Mouse (Mus musculus) cortical plate, adult 2 months (tissue): ENCODE results near the gene Ankrd24. TPM values are rescaled to one million over a fixed set of nuclear protein-coding genes. Genes with fewer than 3 reads are reported as not detected.
"Not testable (repeated sequence)": the region's sequence is repeated elsewhere in the genome, so short reads cannot be mapped to it uniquely, and the experiment has no call there.

Source experiments
- H3K27ac ChIP-seq: fragments of 200-500 bp; 2 replicates; pipeline ENCODE4 v1.5.1; 2012; ENCODE audit warnings: low read length, control low read depth, inconsistent platforms; ENCODE audit not compliant: insufficient read depth
- H3K4me1 ChIP-seq: fragments of 200-500 bp; 2 replicates; pipeline ENCODE4 v1.6.1; 2011; ENCODE audit warnings: low read length; ENCODE audit not compliant: control insufficient read depth, insufficient read depth
- H3K4me3 ChIP-seq: fragments of 200-500 bp; 2 replicates; pipeline ENCODE4 v1.5.1; 2011; ENCODE audit warnings: mild to moderate bottlenecking, low read length, control low read depth; ENCODE audit not compliant: insufficient read depth
- CTCF ChIP-seq: fragments of 200-500 bp; IDR thresholded peaks from 2 replicates; pipeline ENCODE4 v1.5.1; 2011; ENCODE audit warnings: mild to moderate bottlenecking, control low read depth, low read length; ENCODE audit not compliant: insufficient read depth; ENCODE audit errors: extremely low read depth
- POLR2A ChIP-seq: fragments of 200-500 bp; IDR thresholded peaks from 2 replicates; pipeline ENCODE4 v1.6.1; 2011; ENCODE audit warnings: mild to moderate bottlenecking, low read length, control low read depth; ENCODE audit not compliant: insufficient read depth; ENCODE audit errors: extremely low read depth
- polyA plus RNA-seq: library from polyadenylated mRNA; depleted of rRNA; stranded (reverse); fragments of >200 nt; gene quantifications from 2 replicates; pipeline ENCODE4 v1.2.3, GENCODE M21; 2012; rRNA removed

Gene Ankrd24
- polyA plus RNA-seq, 1 experiment = 144 TPM

- Histone ChIP-seq H3K27ac (no peak overlapping the region), H3K4me3 (no peak overlapping the region), H3K4me1 (no peaks in the 10 kb centered on the region)
- no peak for TF ChIP-seq CTCF
- TF ChIP-seq POLR2A = no peak
Observed at GRCm38 (mm10) chr10:81656174-81656573, 27.8 kb downstream of the Ankrd24 start.

- not testable (repeated sequence) for H3K27ac ChIP-seq, H3K4me3 ChIP-seq, H3K4me1 ChIP-seq
Observed at GRCm38 (mm10) chr10:81687114-81687513, 58.8 kb downstream of the Ankrd24 start.

Other genes with a start within 250 kb of the Ankrd24 start
- 106 and 108 TPM in 2 replicates for gene Dohh, start 244.1 kb upstream of the Ankrd24 start, polyA plus RNA-seq
- 5.8 and 5.9 TPM in 2 replicates for gene Gm48551, start 244.1 kb upstream of the Ankrd24 start, polyA plus RNA-seq
- 6.8 and 7.8 TPM in 2 replicates for gene Gm48552, start 239.5 kb upstream of the Ankrd24 start, polyA plus RNA-seq
- gene Smim24, start 235.5 kb upstream of the Ankrd24 start, polyA plus RNA-seq = 2.5 and 3.0 TPM in 2 replicates
- gene Nfic, start 172.9 kb upstream of the Ankrd24 start, polyA plus RNA-seq = 52.2 and 54.5 TPM in 2 replicates
- gene Celf5, start 145.8 kb upstream of the Ankrd24 start, polyA plus RNA-seq = 307 and 309 TPM in 2 replicates
- 124 and 129 TPM in 2 replicates for gene Ncln, start 132.1 kb upstream of the Ankrd24 start, polyA plus RNA-seq
- gene S1pr4, start 128.4 kb upstream of the Ankrd24 start, polyA plus RNA-seq = 0.87 and 1.1 TPM in 2 replicates
- 3.4 and 3.9 TPM in 2 replicates for gene Gna15, start 104.3 kb upstream of the Ankrd24 start, polyA plus RNA-seq
- gene Gna11, start 83.3 kb upstream of the Ankrd24 start, polyA plus RNA-seq = 147 and 154 TPM in 2 replicates
- 897 and 916 TPM in 2 replicates for gene Aes, start 69.1 kb upstream of the Ankrd24 start, polyA plus RNA-seq
- 97.8 and 112 TPM in 2 replicates for gene Tle2, start 54.0 kb upstream of the Ankrd24 start, polyA plus RNA-seq
- 21.2 and 25.3 TPM in 2 replicates for gene Tle6, start 27.5 kb upstream of the Ankrd24 start, polyA plus RNA-seq
- gene BC025920, start 22.3 kb upstream of the Ankrd24 start, polyA plus RNA-seq = 3.7 and 4.2 TPM in 2 replicates
- gene Sirt6, start 743 bp upstream of the Ankrd24 start, polyA plus RNA-seq = 31.2 and 33.3 TPM in 2 replicates
- gene Gm10778, start 20.5 kb downstream of the Ankrd24 start, polyA plus RNA-seq = 3.1 and 3.3 TPM in 2 replicates
- 5.0 and 7.1 TPM in 2 replicates for gene Zfp433, start 76.3 kb downstream of the Ankrd24 start, polyA plus RNA-seq
- gene Gm3055, start 142.6 kb downstream of the Ankrd24 start, polyA plus RNA-seq = 6.2 and 6.9 TPM in 2 replicates
- gene Gm4767, start 183.6 kb downstream of the Ankrd24 start, polyA plus RNA-seq = 0.49 and 0.65 TPM in 2 replicates
- 3.5 and 3.6 TPM in 2 replicates for gene Gm32687, start 235.4 kb downstream of the Ankrd24 start, polyA plus RNA-seq